Mouse (Mus musculus) spleen, adult 18-20 months (tissue): ENCODE measurements around the gene Fasn.

Experiments
- DNase-seq, 2 experiments: peaks; one replicate each; pipeline ENCODE4 v3.0.0; 2022; ENCODE audit warnings: mixed read lengths in 2 of 2

Fasn gene

GRCm38 (mm10) chr11:120826016-120826953 is 1.9 kb upstream of the Fasn start:
- no peak for DNase-seq

GRCm38 (mm10) chr11:120825289-120825863 is 1.0 kb upstream of the Fasn start:
- peak in 1 of 2 experiments; percentile 4 for DNase-seq

GRCm38 (mm10) chr11:120824787-120825288 is 491 bp upstream of the Fasn start:
- no peak for DNase-seq

- DNase-seq: no peak
Observed at GRCm38 (mm10) chr11:120823551-120823947, 798 bp downstream of the Fasn start.

- no peak for DNase-seq
Observed at GRCm38 (mm10) chr11:120822831-120823550, 1.4 kb downstream of the Fasn start.

- peak in 1 of 2 experiments; percentile 4 for DNase-seq
Observed at GRCm38 (mm10) chr11:120822321-120822720, 2.0 kb downstream of the Fasn start.

- DNase-seq: peak in 1 of 2 experiments; percentile 4
Observed at GRCm38 (mm10) chr11:120821076-120821922, 3.0 kb downstream of the Fasn start.

- DNase-seq: peak in 1 of 2 experiments; percentile 6
Observed at GRCm38 (mm10) chr11:120820546-120820945, 3.8 kb downstream of the Fasn start.

- no peak for DNase-seq
Observed at GRCm38 (mm10) chr11:120819556-120819955, 4.8 kb downstream of the Fasn start.

- DNase-seq: no peak
Observed at GRCm38 (mm10) chr11:120818251-120818650, 6.1 kb downstream of the Fasn start.

- DNase-seq: no peak
Observed at GRCm38 (mm10) chr11:120817358-120817757, 7.0 kb downstream of the Fasn start.

GRCm38 (mm10) chr11:120812068-120812467 is 12.3 kb downstream of the Fasn start:
- no peak for DNase-seq

- no peak for DNase-seq
Observed at GRCm38 (mm10) chr11:120808010-120808409, 16.3 kb downstream of the Fasn start.

GRCm38 (mm10) chr11:120805375-120806298 is 18.7 kb downstream of the Fasn start:
- DNase-seq: no peak

GRCm38 (mm10) chr11:120804769-120805168 is 19.6 kb downstream of the Fasn start:
- no peak for DNase-seq

GRCm38 (mm10) chr11:120804274-120804673 is 20.1 kb downstream of the Fasn start:
- DNase-seq: no peak

- peak; percentile 59 to 83 for DNase-seq
Observed at GRCm38 (mm10) chr11:120800061-120800904, 24.1 kb downstream of the Fasn start.

- no peak for DNase-seq
Observed at GRCm38 (mm10) chr11:120799316-120799890, 24.9 kb downstream of the Fasn start.

GRCm38 (mm10) chr11:120798244-120798643 is 26.1 kb downstream of the Fasn start:
- no peak for DNase-seq

GRCm38 (mm10) chr11:120796614-120796946 is 27.8 kb downstream of the Fasn start:
- no peak for DNase-seq
